Mouse (Mus musculus) cerebellum, adult 2 months (tissue): Measurements from ENCODE around the gene Cacng1.

ENCODE experiments used
- CTCF ChIP-seq: fragments of 200-500 bp; IDR thresholded peaks from 2 replicates; pipeline ENCODE4 v1.5.1; 2011; ENCODE audit warnings: low read depth, mild to moderate bottlenecking, control low read depth, low read length, moderate library complexity, borderline replicate concordance; ENCODE audit not compliant: insufficient read depth
- POLR2A ChIP-seq: fragments of 200-500 bp; IDR thresholded peaks from 2 replicates; pipeline ENCODE4 v1.6.1; 2011; ENCODE audit warnings: low read length, control low read depth, borderline replicate concordance; ENCODE audit not compliant: insufficient read depth

GRCm38 (mm10) chr11:107705476-107706074 is 10.7 kb downstream of the Cacng1 start:
- TF ChIP-seq CTCF: no peak
- no peak for TF ChIP-seq POLR2A
